Mouse (Mus musculus): ENCODE data around the gene Iqgap2. TPM values are rescaled to one million over a fixed set of nuclear protein-coding genes. Genes with fewer than 3 reads are reported as not detected.
A peak's percentile ranks its signal among the peaks of the same experiment; 100 is the strongest.

The Iqgap2 gene
- 16.5 and 18.5 TPM in 2 replicates for polyA plus RNA-seq (2011; ENCODE audit: insufficient read depth, insufficient read length, low read depth, missing spikeins)

- Histone ChIP-seq H3K9ac (ENCODE audit: low read depth, poor library complexity, severe bottlenecking) (peak within 1 kb of the TSS; percentile 73), H3K27ac (ENCODE audit: insufficient read depth, low read length) (no peak within 1 kb of the TSS), H3K36me3 (ENCODE audit: control insufficient read depth, insufficient read depth, low read length, poor library complexity, severe bottlenecking) (no peaks in the 10 kb centered on the region), H3K4me3 (ENCODE audit: low read depth, low read length) (peak within 1 kb of the TSS; percentile 94), H3K4me1 (ENCODE audit: control insufficient read depth, insufficient read depth, low read length) (no peaks in the 10 kb centered on the region), H3K27me3 (ENCODE audit: control insufficient read depth, insufficient read depth, low read length, poor library complexity, severe bottlenecking) (no peaks in the 10 kb centered on the region), H3K9me3 (replicated peaks; ENCODE audit: control insufficient read depth, insufficient read depth, low read length, poor library complexity, severe bottlenecking) (no peaks in the 10 kb centered on the region)
- TF ChIP-seq CTCF (IDR thresholded peaks at IDR 0.05; ENCODE audit: low read depth, low read length) (no peak), EP300 (IDR thresholded peaks at IDR 0.05; ENCODE audit: insufficient read depth, low read depth, low read length) (no peak), POLR2A (IDR thresholded peaks at IDR 0.05; ENCODE audit: insufficient read depth, low read length) (no peak)
Observed at GRCm38 (mm10) chr13:95891491-95891925, at the start of gene Iqgap2. Iqgap2 (minus strand) TSS chr13:95891922.

GRCm38 (mm10) chr13:95940811-95941210 is 49.1 kb upstream of the Iqgap2 start:
- no peaks in the 10 kb centered on the region for H3K27me3 ChIP-seq (ENCODE audit: control insufficient read depth, insufficient read depth, low read length, poor library complexity, severe bottlenecking)

DNA sequence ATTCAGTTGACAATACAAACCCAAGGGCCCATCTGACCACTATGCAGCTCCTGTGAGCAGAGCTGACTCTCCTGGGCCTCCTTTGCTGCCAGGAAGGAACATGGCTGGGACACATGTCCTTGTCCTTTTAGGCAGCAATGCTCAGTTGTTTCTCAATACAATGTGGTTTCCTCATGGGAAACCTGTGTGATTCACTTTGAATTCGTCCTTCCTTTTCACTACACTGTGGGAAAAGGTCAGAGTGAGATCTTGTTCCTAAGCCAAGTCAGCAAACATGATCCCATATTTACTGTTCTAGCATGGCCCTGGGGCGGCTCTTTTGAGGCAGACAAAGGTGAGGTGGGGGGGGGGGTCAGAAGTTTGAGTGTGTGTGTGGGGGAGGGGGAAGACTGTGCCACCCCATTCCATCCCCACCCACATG is 32.5 kb upstream of the Iqgap2 start:
- TF ChIP-seq CTCF (IDR thresholded peaks at IDR 0.05; ENCODE audit: low read depth, low read length) (no peak), EP300 (IDR thresholded peaks at IDR 0.05; ENCODE audit: insufficient read depth, low read depth, low read length) (no peak), POLR2A (IDR thresholded peaks at IDR 0.05; ENCODE audit: insufficient read depth, low read length) (no peak)
- no peaks in the 10 kb centered on the region for H3K27me3 ChIP-seq (ENCODE audit: control insufficient read depth, insufficient read depth, low read length, poor library complexity, severe bottlenecking)
- no peak overlapping the region for H3K9ac ChIP-seq (ENCODE audit: low read depth, poor library complexity, severe bottlenecking)
- H3K9me3 ChIP-seq (replicated peaks; ENCODE audit: control insufficient read depth, insufficient read depth, low read length, poor library complexity, severe bottlenecking), result no peaks in the 10 kb centered on the region; the same call in 1 of the 2 replicates
- H3K27ac ChIP-seq (ENCODE audit: insufficient read depth, low read length), result no peak overlapping the region
- H3K4me1 ChIP-seq (ENCODE audit: control insufficient read depth, insufficient read depth, low read length), result no peaks in the 10 kb centered on the region
- H3K4me3 ChIP-seq (ENCODE audit: low read depth, low read length), result no peak overlapping the region
- H3K36me3 ChIP-seq (ENCODE audit: control insufficient read depth, insufficient read depth, low read length, poor library complexity, severe bottlenecking), result no peaks in the 10 kb centered on the region

More at GRCm38 (mm10) chr13:95940811-95941210, 49.1 kb upstream of the Iqgap2 start:
- no peak overlapping the region for H3K9ac ChIP-seq (ENCODE audit: low read depth, poor library complexity, severe bottlenecking)
- TF ChIP-seq EP300 (IDR thresholded peaks at IDR 0.05; ENCODE audit: insufficient read depth, low read depth, low read length) (no peak), CTCF (IDR thresholded peaks at IDR 0.05; ENCODE audit: low read depth, low read length) (no peak), POLR2A (IDR thresholded peaks at IDR 0.05; ENCODE audit: insufficient read depth, low read length) (no peak)
- H3K27ac ChIP-seq (ENCODE audit: insufficient read depth, low read length), result no peak overlapping the region
- H3K4me1 ChIP-seq (ENCODE audit: control insufficient read depth, insufficient read depth, low read length), result no peaks in the 10 kb centered on the region
- no peaks in the 10 kb centered on the region for H3K36me3 ChIP-seq (ENCODE audit: control insufficient read depth, insufficient read depth, low read length, poor library complexity, severe bottlenecking)
- H3K4me3 ChIP-seq (ENCODE audit: low read depth, low read length), result no peak overlapping the region
- H3K9me3 ChIP-seq (replicated peaks; ENCODE audit: control insufficient read depth, insufficient read depth, low read length, poor library complexity, severe bottlenecking), result no peaks in the 10 kb centered on the region

GRCm38 (mm10) chr13:95922626-95923025 is 30.9 kb upstream of the Iqgap2 start:
- no peak overlapping the region for H3K27ac ChIP-seq (ENCODE audit: insufficient read depth, low read length)
- H3K27me3 ChIP-seq (ENCODE audit: control insufficient read depth, insufficient read depth, low read length, poor library complexity, severe bottlenecking), result no peaks in the 10 kb centered on the region
- no peaks in the 10 kb centered on the region for H3K4me1 ChIP-seq (ENCODE audit: control insufficient read depth, insufficient read depth, low read length)
- H3K9ac ChIP-seq (ENCODE audit: low read depth, poor library complexity, severe bottlenecking), result no peak overlapping the region
- no peaks in the 10 kb centered on the region; the same call in 1 of the 2 replicates for H3K9me3 ChIP-seq (replicated peaks; ENCODE audit: control insufficient read depth, insufficient read depth, low read length, poor library complexity, severe bottlenecking)
- no peaks in the 10 kb centered on the region for H3K36me3 ChIP-seq (ENCODE audit: control insufficient read depth, insufficient read depth, low read length, poor library complexity, severe bottlenecking)
- no peak overlapping the region for H3K4me3 ChIP-seq (ENCODE audit: low read depth, low read length)
- no peak for TF ChIP-seq POLR2A (IDR thresholded peaks at IDR 0.05; ENCODE audit: insufficient read depth, low read length)
- TF ChIP-seq EP300 (IDR thresholded peaks at IDR 0.05; ENCODE audit: insufficient read depth, low read depth, low read length), result no peak
- no peak for TF ChIP-seq CTCF (IDR thresholded peaks at IDR 0.05; ENCODE audit: low read depth, low read length)

DNA sequence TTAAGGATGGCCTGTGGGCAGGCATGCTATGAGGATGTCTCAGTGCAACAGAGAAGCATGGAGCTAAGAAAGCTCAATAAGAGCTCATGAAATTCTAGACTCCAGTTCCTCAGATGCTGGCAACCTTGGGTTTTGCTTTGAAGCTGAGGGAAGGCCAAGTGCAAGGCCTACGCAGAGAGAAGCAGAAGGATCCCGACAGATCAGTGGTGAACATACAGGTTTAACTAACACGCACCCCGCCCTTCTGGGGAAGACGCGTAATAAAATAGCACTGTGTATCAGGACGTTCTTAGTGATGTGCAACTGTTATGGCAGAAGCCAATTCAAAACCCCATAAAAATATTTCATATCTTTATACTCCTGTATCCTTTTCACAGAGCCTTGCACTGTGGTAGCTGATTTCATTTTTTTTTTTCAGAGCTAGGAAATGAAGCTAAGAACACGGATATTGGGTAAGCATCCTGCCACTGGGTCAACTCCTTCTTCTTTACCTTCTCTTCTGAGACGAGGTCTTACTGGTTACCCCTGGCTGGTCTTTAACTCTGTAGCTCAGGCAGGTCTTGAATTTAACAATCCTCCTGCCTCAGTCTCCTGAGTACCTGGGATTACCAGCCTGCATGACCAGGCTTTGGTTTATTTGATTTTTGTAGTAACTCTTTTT is 27.0 kb upstream of the Iqgap2 start:
- Histone ChIP-seq H3K9me3 (replicated peaks; ENCODE audit: control insufficient read depth, insufficient read depth, low read length, poor library complexity, severe bottlenecking) (no peaks in the 10 kb centered on the region; the same call in 1 of the 2 replicates), H3K4me1 (ENCODE audit: control insufficient read depth, insufficient read depth, low read length) (no peaks in the 10 kb centered on the region), H3K36me3 (ENCODE audit: control insufficient read depth, insufficient read depth, low read length, poor library complexity, severe bottlenecking) (no peaks in the 10 kb centered on the region), H3K27ac (ENCODE audit: insufficient read depth, low read length) (no peak overlapping the region), H3K4me3 (ENCODE audit: low read depth, low read length) (no peak overlapping the region), H3K9ac (ENCODE audit: low read depth, poor library complexity, severe bottlenecking) (no peak overlapping the region), H3K27me3 (ENCODE audit: control insufficient read depth, insufficient read depth, low read length, poor library complexity, severe bottlenecking) (no peaks in the 10 kb centered on the region)
- no peak for TF ChIP-seq CTCF (IDR thresholded peaks at IDR 0.05; ENCODE audit: low read depth, low read length)
- TF ChIP-seq EP300 (IDR thresholded peaks at IDR 0.05; ENCODE audit: insufficient read depth, low read depth, low read length), result no peak
- TF ChIP-seq POLR2A (IDR thresholded peaks at IDR 0.05; ENCODE audit: insufficient read depth, low read length), result no peak

- no peaks in the 10 kb centered on the region for H3K36me3 ChIP-seq (ENCODE audit: control insufficient read depth, insufficient read depth, low read length, poor library complexity, severe bottlenecking)
- TF ChIP-seq EP300 (IDR thresholded peaks at IDR 0.05; ENCODE audit: insufficient read depth, low read depth, low read length) (no peak), CTCF (IDR thresholded peaks at IDR 0.05; ENCODE audit: low read depth, low read length) (no peak)
- no peak overlapping the region for H3K27ac ChIP-seq (ENCODE audit: insufficient read depth, low read length)
- no peaks in the 10 kb centered on the region for H3K4me1 ChIP-seq (ENCODE audit: control insufficient read depth, insufficient read depth, low read length)
- no peak overlapping the region for H3K4me3 ChIP-seq (ENCODE audit: low read depth, low read length)
- H3K9me3 ChIP-seq (replicated peaks; ENCODE audit: control insufficient read depth, insufficient read depth, low read length, poor library complexity, severe bottlenecking), result no peaks in the 10 kb centered on the region
- H3K27me3 ChIP-seq (ENCODE audit: control insufficient read depth, insufficient read depth, low read length, poor library complexity, severe bottlenecking), result no peaks in the 10 kb centered on the region
- H3K9ac ChIP-seq (ENCODE audit: low read depth, poor library complexity, severe bottlenecking), result no peak overlapping the region
Observed at GRCm38 (mm10) chr13:95913046-95913406, 21.3 kb upstream of the Iqgap2 start.
